Mouse (Mus musculus) myocyte (in vitro differentiated cells): ENCODE data around the gene Kcnk13.

Experiments
- CEBPB ChIP-seq: IDR thresholded peaks from 2 replicates; pipeline ENCODE4 v1.6.1; 2011; ENCODE audit warnings: mild to moderate bottlenecking, moderate library complexity; ENCODE audit not compliant: poor library complexity, insufficient read depth, severe bottlenecking
- MAX ChIP-seq: IDR thresholded peaks from one replicate; pipeline ENCODE4 v1.6.1; 2011; ENCODE audit warnings: low read depth, mild to moderate bottlenecking, control low read depth
- MYOD1 ChIP-seq, 3 experiments: IDR thresholded peaks; one replicate each; pipeline ENCODE4 v1.6.1; 2011; ENCODE audit warnings: control low read depth in 2 of 3, low read depth in 2 of 3, mild to moderate bottlenecking in 2 of 3, moderate library complexity in 1 of 3; ENCODE audit not compliant: insufficient read length in 2 of 3, control insufficient read depth in 1 of 3
- MYOG ChIP-seq, 3 experiments: IDR thresholded peaks; one replicate each; pipeline ENCODE4 v1.6.1; 2011; ENCODE audit warnings: control low read depth in 2 of 3, low read depth in 2 of 3, mild to moderate bottlenecking in 2 of 3; ENCODE audit not compliant: insufficient read length in 2 of 3, control insufficient read depth in 1 of 3, insufficient read depth in 1 of 3
- POLR2A ChIP-seq: IDR thresholded peaks from one replicate; pipeline ENCODE4 v1.6.1; 2011; ENCODE audit warnings: low read depth, mild to moderate bottlenecking, control low read depth, moderate library complexity; ENCODE audit not compliant: insufficient read length
- POLR2AphosphoS2 ChIP-seq: IDR thresholded peaks from one replicate; pipeline ENCODE4 v1.6.1; 2011; ENCODE audit warnings: low read depth, control low read depth; ENCODE audit not compliant: insufficient read length
- REST ChIP-seq: IDR thresholded peaks from one replicate; pipeline ENCODE4 v1.6.1; 2011; ENCODE audit warnings: mild to moderate bottlenecking, control low read depth, moderate library complexity; ENCODE audit not compliant: insufficient read depth, insufficient read length
- TCF12 ChIP-seq: IDR thresholded peaks from one replicate; pipeline ENCODE4 v1.6.1; 2011; ENCODE audit warnings: mild to moderate bottlenecking, control low read depth; ENCODE audit not compliant: poor library complexity, insufficient read depth, severe bottlenecking
- USF1 ChIP-seq: IDR thresholded peaks from one replicate; pipeline ENCODE4 v1.6.1; 2011; ENCODE audit warnings: low read depth, mild to moderate bottlenecking, control low read depth, moderate library complexity

DNA sequence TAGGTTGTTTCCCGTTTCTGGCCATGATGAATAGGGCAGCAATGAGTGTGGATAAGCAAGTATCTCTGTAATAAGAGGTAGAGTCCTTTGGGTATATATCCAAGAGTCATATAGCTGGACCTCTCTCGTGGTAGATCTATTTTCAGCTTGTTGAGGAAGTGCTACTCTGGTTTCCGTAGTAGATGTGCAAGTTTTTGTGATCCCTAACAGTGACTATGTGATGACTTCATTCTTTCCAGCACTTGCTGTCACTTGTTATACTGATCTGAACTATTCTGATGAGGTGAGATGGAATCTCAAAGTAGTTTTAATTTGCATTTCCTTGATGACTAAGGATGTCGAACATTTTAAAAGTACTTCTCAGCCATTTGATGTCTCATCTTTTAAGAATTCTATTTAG, 15.2 kb downstream of the Kcnk13 start:
- no peak for TF ChIP-seq REST
- TF ChIP-seq POLR2A = no peak
- TF ChIP-seq POLR2AphosphoS2 = no peak
- no peak for TF ChIP-seq USF1
- TF ChIP-seq TCF12 = no peak
- no peak for TF ChIP-seq CEBPB
- no peak for TF ChIP-seq MYOD1 (IDR thresholded peaks at IDR 0.05; ENCODE audit: control insufficient read depth in 1 of 3, insufficient read length in 2 of 3, low read depth in 2 of 3)
- TF ChIP-seq MAX = no peak
- no peak for TF ChIP-seq MYOG (IDR thresholded peaks at IDR 0.05; ENCODE audit: control insufficient read depth in 1 of 3, insufficient read depth in 1 of 3, insufficient read length in 2 of 3, low read depth in 2 of 3)
